Mouse (Mus musculus) lung, postnatal 14 days (tissue): ENCODE data around the gene Rfc2.
"Not testable (repeated sequence)": the region's sequence is repeated elsewhere in the genome, so short reads cannot be mapped to it uniquely, and the experiment has no call there.

Experiments
- DNase-seq: peaks from one replicate; pipeline ENCODE4 v3.0.0; 2021

Rfc2 gene

GRCm38 (mm10) chr5:134611810-134612521, 30.8 kb downstream of the Rfc2 start:
- DNase-seq: no peak

- DNase-seq: no peak
These were observed 32.6 kb downstream of the Rfc2 start for GRCm38 (mm10) chr5:134613727-134614126.

GRCm38 (mm10) chr5:134614296-134614695, 33.1 kb downstream of the Rfc2 start:
- DNase-seq: no peak

- DNase-seq: no peak
These were observed 33.6 kb downstream of the Rfc2 start, which contains the start of gene Lat2 for GRCm38 (mm10) chr5:134614802-134615201. Gene Lat2, minus strand, starts transcription at chr5:134615025.

DNA sequence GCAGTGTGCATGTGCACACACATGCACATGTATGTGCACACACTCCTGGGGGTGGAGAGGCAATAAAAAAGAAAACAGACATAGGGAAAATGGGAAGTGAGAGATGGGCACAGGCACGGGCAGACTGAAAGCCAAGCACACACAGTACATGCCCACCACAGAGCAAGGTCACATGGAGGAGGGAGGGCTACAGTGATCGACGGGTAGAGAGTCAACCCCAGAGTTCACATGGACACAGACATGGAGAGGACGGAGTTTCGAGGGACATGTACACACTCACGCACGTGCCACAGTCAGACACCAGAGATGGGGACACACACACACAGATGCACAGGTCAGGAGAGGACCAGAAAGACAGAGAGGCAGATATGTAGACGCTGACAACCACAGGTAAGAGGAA, 34.2 kb downstream of the Rfc2 start:
- DNase-seq: no peak

GRCm38 (mm10) chr5:134615780-134616179, 34.6 kb downstream of the Rfc2 start:
- no peak for DNase-seq

- DNase-seq: peak; percentile 80
These were observed 35.9 kb downstream of the Rfc2 start for GRCm38 (mm10) chr5:134617071-134617470.

- DNase-seq: no peak
These were observed 39.3 kb downstream of the Rfc2 start for GRCm38 (mm10) chr5:134620457-134620856.

DNA sequence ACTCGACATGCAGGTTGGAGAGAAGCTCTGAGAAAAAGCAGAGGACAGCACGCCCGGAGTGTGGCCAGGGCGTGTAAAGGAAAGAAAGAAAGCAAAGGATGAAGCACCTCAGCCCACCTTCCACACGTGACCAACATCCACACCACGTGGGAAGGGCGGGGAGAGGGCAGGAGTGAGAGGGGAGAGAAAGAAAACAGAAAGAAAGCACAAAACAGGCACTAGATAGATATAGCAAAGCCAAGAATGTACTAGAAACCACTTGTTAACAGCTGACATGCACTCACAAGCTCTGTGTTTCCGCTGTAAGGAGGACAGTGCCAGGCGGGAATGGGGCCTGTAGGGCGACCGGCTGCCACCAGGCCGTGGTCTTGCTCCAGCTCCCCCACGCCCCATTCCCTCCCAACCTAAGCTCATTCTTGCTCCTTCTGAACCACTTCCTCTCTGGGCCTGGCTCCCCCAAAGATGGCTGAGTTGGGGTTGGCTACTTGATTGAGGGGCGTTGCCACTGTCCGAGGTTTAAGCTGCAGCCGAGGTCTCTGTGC, 40.0 kb downstream of the Rfc2 start:
- DNase-seq: no peak

DNA sequence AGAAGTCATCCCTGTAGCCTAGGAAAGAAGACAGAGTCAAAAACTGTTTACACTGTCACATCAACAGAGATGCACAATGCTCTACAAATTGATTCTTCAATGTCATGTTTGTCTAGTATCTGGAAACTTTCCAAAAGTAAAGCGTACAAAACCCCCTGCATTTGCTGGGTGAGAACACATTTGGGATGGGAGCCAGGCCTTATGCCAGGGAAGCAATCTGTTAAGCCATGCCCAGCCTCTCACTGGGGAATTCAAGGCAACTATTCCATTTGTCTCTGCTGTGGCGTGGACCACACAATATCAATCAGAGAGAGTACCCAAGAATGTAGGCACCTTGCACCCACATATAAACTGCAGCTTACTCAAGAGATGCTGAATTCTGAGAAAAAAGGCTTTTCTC, 40.9 kb downstream of the Rfc2 start:
- DNase-seq: no peak

GRCm38 (mm10) chr5:134629508-134629907, 48.3 kb downstream of the Rfc2 start:
- no peak for DNase-seq

GRCm38 (mm10) chr5:134630835-134631234, 49.7 kb downstream of the Rfc2 start:
- DNase-seq: no peak

- no peak for DNase-seq
These were observed 51.7 kb downstream of the Rfc2 start for GRCm38 (mm10) chr5:134632841-134633240.

DNA sequence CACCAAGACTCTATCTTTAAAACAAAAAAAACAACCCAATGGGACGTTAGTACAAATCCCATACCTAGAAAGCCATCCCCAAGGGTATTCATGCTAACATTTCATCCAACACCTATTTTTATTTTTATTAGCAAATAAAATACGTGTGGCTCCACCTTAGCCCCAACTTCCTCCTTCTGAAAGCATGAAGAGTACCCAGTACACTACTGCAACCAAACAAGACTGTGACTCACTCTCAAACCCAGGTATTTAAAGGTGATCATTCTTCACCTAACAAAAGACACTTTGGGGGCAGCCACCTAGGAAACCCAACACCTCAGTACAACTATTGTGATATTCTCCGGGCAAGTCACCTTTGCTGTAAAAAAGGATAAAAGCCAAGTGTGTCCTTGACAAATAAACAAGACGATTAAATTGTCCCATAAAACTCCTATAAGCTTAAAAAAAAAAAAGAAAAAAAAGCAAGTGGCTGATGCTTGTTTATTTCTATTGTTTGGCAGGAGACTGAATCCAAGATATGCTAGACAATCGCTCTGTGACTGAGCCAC, 56.7 kb downstream of the Rfc2 start:
- DNase-seq: no peak

- no peak for DNase-seq
These were observed 57.5 kb downstream of the Rfc2 start for GRCm38 (mm10) chr5:134638461-134639268.

- peak; percentile 98 for DNase-seq
These were observed 58.1 kb downstream of the Rfc2 start, which contains the start of gene Eif4h for GRCm38 (mm10) chr5:134639269-134639682. Gene Eif4h, minus strand, starts transcription at chr5:134639490.

DNA sequence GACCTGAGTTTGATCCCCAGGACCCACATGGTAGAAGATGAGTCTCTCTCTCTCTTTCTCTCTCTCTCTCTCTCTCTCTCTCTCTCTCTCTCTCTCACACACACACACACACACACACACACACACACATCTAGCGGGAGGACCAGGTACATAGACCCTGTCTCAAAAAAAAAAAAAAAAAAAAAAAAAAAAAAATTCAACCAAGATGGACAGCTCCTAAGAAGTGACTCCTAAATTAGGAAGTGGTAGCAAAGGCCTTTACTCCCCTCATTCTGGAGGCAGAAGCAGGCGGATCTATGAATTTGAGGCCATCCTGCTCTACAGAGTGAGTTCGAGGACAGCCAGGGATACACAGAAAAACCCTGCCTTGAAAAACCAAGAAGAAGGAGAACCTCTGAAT, 59.2 kb downstream of the Rfc2 start:
- DNase-seq: no peak

DNA sequence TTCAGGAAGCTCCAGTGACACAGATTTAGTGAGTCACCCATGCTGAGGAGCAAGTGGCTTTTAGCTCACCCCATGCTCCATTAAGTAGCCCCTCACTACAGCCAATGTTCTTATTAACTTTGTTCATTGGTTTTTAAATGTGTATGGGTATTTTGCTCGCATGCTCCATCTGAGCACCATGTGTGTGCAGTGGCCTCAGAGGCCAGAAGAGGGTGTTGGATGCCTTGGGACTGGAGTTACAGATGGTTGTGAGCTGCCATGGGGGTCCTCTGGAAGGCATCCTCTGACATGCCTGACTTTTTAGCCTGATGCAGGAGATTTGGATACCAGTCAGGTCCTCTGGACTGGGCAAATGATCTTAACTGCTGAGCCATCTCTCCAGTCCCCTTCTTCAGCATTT, 63.0 kb downstream of the Rfc2 start:
- no peak for DNase-seq

- DNase-seq: peak; percentile 81
These were observed 63.5 kb downstream of the Rfc2 start for GRCm38 (mm10) chr5:134644643-134645118.

DNA sequence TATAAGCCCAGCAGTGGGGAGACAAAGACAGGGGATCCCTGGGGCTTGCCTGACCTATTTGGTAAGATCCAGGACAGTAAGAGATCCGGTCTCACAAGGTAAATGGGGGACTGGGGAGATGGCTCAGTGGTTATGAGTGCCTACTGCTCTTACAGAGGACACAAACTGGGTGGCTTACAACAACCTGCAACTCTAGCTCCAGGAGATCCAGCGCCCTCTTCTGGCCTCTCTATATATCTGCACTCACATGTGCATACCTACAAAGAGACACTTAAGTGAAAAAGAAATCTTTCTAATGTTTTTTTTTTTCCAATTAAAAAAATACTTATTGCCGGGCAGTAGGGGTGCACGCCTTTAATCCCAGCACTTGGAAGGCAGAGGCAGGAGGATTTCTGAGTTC, 65.3 kb downstream of the Rfc2 start:
- no peak for DNase-seq

DNA sequence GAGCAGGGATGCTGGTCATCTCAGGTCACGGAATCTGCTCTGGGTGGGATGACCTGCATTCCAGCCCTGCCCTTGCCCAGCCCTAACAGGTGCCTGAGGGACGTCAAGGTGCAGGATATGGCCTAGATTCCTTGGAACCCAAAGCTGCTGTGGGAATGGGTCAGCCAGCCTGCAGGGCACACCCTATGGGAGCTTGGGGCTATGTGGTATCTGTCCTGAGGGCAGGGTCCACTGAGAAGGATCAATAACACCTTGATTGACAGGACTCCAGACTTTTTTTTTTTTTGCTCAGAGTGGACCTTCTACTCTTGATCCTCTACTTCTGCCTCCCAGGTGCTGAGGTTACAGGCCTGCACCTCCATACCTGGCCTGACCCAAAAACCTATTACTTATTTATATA, 66.2 kb downstream of the Rfc2 start:
- DNase-seq: no peak

DNA sequence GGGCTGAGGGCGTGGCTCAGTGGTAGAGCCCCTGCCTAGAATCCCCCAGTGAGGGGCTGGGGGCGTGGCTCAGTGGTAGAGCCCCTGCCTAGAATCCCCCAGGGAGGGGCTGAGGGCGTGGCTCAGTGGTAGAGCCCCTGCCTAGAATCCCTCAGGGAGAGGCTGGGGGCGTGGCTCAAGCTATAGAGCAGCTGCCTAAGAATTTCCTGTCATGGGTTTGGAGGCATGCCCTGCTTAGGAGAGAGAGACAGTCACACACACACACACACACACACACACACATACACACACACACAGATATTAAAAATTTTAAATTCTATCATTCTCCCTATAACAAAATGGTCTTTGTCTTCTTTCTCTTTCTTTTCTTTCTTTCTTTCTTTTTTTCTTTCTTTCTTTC, 67.8 kb downstream of the Rfc2 start:
- DNase-seq: not testable (repeated sequence)

DNA sequence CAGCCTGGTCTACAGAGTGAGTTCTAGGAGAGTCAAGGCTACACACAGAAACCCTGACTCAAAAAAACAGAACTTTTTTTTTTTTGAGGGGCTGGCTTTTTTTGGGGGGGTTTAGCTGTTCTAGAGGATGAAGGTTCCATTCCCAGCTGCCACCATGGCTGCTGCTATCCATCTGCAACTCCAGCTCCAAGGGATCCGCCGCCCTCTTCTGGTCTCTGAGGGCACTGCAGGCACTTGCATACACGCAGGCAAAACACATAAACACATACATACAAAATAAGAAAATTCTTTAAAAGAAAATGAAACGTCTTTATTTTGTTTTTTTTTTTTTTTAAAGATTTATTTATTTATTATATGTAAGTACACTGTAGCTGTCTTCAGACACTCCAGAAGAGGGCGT, 69.8 kb downstream of the Rfc2 start:
- DNase-seq: peak; percentile 83
